Mouse (Mus musculus): Measurements from ENCODE around the gene Ssx2ip. TPM values are rescaled to one million over a fixed set of nuclear protein-coding genes. Genes with fewer than 3 reads are reported as not detected.
A peak's percentile ranks its signal among the peaks of the same experiment; 100 is the strongest.
"Not testable (repeated sequence)": the region's sequence is repeated elsewhere in the genome, so short reads cannot be mapped to it uniquely, and the experiment has no call there.

Gene Ssx2ip
- polyA plus RNA-seq, 1 experiment from 2014 or later: 18.9 TPM

DNA sequence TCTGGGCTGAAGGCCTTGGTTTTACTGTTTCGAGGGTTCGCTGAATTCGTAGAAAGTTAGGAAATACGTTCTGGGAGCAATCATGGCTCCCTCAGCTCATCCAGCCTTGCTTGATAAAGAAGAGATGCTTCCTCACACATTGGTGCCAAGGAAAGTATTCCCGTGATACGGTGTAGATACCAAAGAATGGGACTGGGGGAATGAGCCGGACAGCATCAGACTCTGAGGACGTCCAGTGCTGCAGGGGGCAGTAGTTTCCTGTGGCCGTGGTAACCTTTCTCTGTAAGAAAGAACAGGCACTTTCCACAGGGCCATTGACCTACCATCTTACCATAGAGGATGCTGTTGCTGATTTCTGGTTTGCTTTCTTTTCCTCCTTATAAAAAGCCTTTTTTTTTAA is 15.1 kb downstream of the Ssx2ip start:
- ATAC-seq (ENCODE audit: low FRiP score, low TSS enrichment) (no peak), DNase-seq (no peak)
- 90% methylated on average over 9 of the region's 9 CpGs for WGBS
- no peak overlapping the region for H3K9ac ChIP-seq (replicated peaks; ENCODE audit: low read length)
- H3K27ac ChIP-seq (replicated peaks; ENCODE audit: low read depth, low read length): no peak overlapping the region
- H3K9me3 ChIP-seq (ENCODE audit: control insufficient read depth, low read length): no peaks in the 10 kb centered on the region
- H3K4me1 ChIP-seq (ENCODE audit: control insufficient read depth, insufficient read depth, low read length): peaks cover 2% of the 10 kb centered on the region; the same call in 1 of the 2 replicates
- H3K4me2 ChIP-seq (ENCODE audit: low read length): no peak overlapping the region
- H3K36me3 ChIP-seq (ENCODE audit: control insufficient read depth, insufficient read depth, low read length): peaks cover 53% of the 10 kb centered on the region
- H3K27me3 ChIP-seq (ENCODE audit: control insufficient read depth, insufficient read depth, low read length): no peaks in the 10 kb centered on the region
- no peak overlapping the region for H3K4me3 ChIP-seq (replicated peaks; ENCODE audit: low read depth, low read length)

GRCm38 (mm10) chr3:146419992-146420537 is 15.6 kb downstream of the Ssx2ip start:
- WGBS: 95% methylated on average over 15 of the region's 15 CpGs
- Histone ChIP-seq H3K36me3 (ENCODE audit: control insufficient read depth, insufficient read depth, low read length) (peaks cover 50% of the 10 kb centered on the region), H3K9ac (replicated peaks; ENCODE audit: low read length) (no peak overlapping the region), H3K4me1 (ENCODE audit: control insufficient read depth, insufficient read depth, low read length) (peaks cover 3% of the 10 kb centered on the region; the same call in 1 of the 2 replicates), H3K4me3 (replicated peaks; ENCODE audit: low read depth, low read length) (no peak overlapping the region), H3K27me3 (ENCODE audit: control insufficient read depth, insufficient read depth, low read length) (no peaks in the 10 kb centered on the region), H3K9me3 (ENCODE audit: control insufficient read depth, low read length) (no peaks in the 10 kb centered on the region), H3K4me2 (ENCODE audit: low read length) (no peak overlapping the region), H3K27ac (replicated peaks; ENCODE audit: low read depth, low read length) (no peak overlapping the region)
- no peak for ATAC-seq (ENCODE audit: low FRiP score, low TSS enrichment)
- DNase-seq: no peak

DNA sequence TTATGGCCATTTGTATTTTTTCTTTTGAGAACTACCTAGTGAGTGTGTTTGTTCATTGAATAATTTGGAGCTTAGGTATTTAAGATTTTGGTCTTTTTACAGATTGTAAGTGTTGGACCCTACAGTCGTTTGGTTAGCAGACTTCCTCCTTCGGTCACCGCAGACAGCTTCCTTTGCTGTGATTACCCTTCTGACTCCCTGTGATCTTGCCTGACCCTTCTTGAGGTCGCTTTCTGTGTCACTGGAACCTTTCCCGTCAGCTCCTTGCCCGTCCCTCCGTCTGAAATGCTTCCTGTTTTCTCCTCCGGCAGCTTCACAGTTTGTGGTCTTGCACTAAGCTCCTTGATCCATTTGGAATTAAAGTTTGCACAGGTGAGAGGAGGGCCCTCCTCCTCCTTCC is 17.3 kb downstream of the Ssx2ip start:
- WGBS: 68% methylated on average over 8 of the region's 8 CpGs
- Histone ChIP-seq H3K4me1 (ENCODE audit: control insufficient read depth, insufficient read depth, low read length) (peaks cover 3% of the 10 kb centered on the region; the same call in 1 of the 2 replicates), H3K9ac (replicated peaks; ENCODE audit: low read length) (no peak overlapping the region), H3K9me3 (ENCODE audit: control insufficient read depth, low read length) (no peaks in the 10 kb centered on the region), H3K27me3 (ENCODE audit: control insufficient read depth, insufficient read depth, low read length) (no peaks in the 10 kb centered on the region), H3K27ac (replicated peaks; ENCODE audit: low read depth, low read length) (no peak overlapping the region), H3K4me3 (replicated peaks; ENCODE audit: low read depth, low read length) (no peak overlapping the region), H3K4me2 (ENCODE audit: low read length) (no peak overlapping the region), H3K36me3 (ENCODE audit: control insufficient read depth, insufficient read depth, low read length) (peaks cover 59% of the 10 kb centered on the region)
- DNase-seq: no peak
- no peak for ATAC-seq (ENCODE audit: low FRiP score, low TSS enrichment)

DNA sequence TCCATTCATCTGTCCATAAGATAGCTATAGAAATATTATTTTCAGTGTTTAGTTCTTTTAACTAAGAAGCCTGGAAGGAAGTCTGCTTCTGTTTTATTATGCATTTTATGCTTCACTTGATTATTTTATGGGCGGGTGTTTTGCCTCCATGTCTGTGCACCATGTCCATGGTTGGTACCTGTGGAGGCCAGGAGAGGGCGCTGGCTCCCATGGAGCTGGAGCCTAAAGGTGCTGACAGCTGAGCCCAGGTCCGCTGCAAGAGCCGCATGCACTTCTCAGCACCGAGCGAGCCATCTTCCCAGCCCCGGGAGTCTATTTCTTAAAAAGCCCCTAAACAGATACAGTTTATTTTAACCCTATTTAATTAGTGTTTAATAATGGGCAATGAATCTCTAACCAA is 19.3 kb downstream of the Ssx2ip start:
- no peaks in the 10 kb centered on the region for H3K9me3 ChIP-seq (ENCODE audit: control insufficient read depth, low read length)
- H3K4me2 ChIP-seq (ENCODE audit: low read length): no peak overlapping the region
- H3K27me3 ChIP-seq (ENCODE audit: control insufficient read depth, insufficient read depth, low read length): no peaks in the 10 kb centered on the region
- H3K9ac ChIP-seq (replicated peaks; ENCODE audit: low read length): no peak overlapping the region
- DNase-seq (peak; percentile 2), ATAC-seq (ENCODE audit: low FRiP score, low TSS enrichment) (no peak; the same call in 1 of the 2 replicates)
- no peak overlapping the region for H3K27ac ChIP-seq (replicated peaks; ENCODE audit: low read depth, low read length)
- no peak overlapping the region for H3K4me3 ChIP-seq (replicated peaks; ENCODE audit: low read depth, low read length)
- 82% methylated on average over 7 of the region's 7 CpGs for WGBS
- H3K4me1 ChIP-seq (ENCODE audit: control insufficient read depth, insufficient read depth, low read length): peaks cover 3% of the 10 kb centered on the region; the same call in 1 of the 2 replicates
- peaks cover 69% of the 10 kb centered on the region for H3K36me3 ChIP-seq (ENCODE audit: control insufficient read depth, insufficient read depth, low read length)

GRCm38 (mm10) chr3:146424306-146424900 is 20.0 kb downstream of the Ssx2ip start:
- 81% methylated on average over 7 of the region's 7 CpGs for WGBS
- Histone ChIP-seq H3K27me3 (ENCODE audit: control insufficient read depth, insufficient read depth, low read length) (no peaks in the 10 kb centered on the region), H3K4me1 (ENCODE audit: control insufficient read depth, insufficient read depth, low read length) (peaks cover 3% of the 10 kb centered on the region; the same call in 1 of the 2 replicates), H3K36me3 (ENCODE audit: control insufficient read depth, insufficient read depth, low read length) (peaks cover 69% of the 10 kb centered on the region), H3K9me3 (ENCODE audit: control insufficient read depth, low read length) (no peaks in the 10 kb centered on the region), H3K9ac (replicated peaks; ENCODE audit: low read length) (no peak overlapping the region), H3K4me3 (replicated peaks; ENCODE audit: low read depth, low read length) (no peak overlapping the region), H3K27ac (replicated peaks; ENCODE audit: low read depth, low read length) (no peak overlapping the region), H3K4me2 (ENCODE audit: low read length) (no peak overlapping the region)
- no peak; the same call in 1 of the 2 replicates for ATAC-seq (ENCODE audit: low FRiP score, low TSS enrichment)
- DNase-seq: peak; percentile 51

DNA sequence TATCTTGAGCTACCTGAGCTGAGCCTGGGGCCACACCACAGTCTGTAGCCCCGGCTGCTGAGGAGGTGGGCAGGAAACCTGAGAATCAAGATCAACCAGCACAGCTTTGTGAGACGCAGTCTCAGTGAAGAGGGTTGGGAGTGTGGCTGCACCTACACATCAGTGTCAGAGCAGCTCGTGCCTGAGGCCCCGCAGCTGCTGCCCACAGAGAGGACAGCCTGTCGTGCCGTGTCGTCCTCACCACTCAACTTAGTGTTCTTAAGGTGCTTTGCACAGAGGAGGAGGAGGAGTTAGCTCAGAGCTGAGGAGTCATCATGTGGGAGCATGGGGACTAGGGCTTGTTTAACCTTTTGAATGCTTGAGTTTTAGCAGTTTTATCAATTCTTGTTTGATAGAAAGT is 21.5 kb downstream of the Ssx2ip start:
- DNase-seq: no peak
- Histone ChIP-seq H3K9ac (replicated peaks; ENCODE audit: low read length) (no peak overlapping the region), H3K9me3 (ENCODE audit: control insufficient read depth, low read length) (no peaks in the 10 kb centered on the region), H3K4me2 (ENCODE audit: low read length) (no peak overlapping the region), H3K36me3 (ENCODE audit: control insufficient read depth, insufficient read depth, low read length) (peaks cover 68% of the 10 kb centered on the region), H3K27ac (replicated peaks; ENCODE audit: low read depth, low read length) (no peak overlapping the region), H3K4me1 (ENCODE audit: control insufficient read depth, insufficient read depth, low read length) (peaks cover 3% of the 10 kb centered on the region; the same call in 1 of the 2 replicates), H3K4me3 (replicated peaks; ENCODE audit: low read depth, low read length) (no peak overlapping the region), H3K27me3 (ENCODE audit: control insufficient read depth, insufficient read depth, low read length) (no peaks in the 10 kb centered on the region)
- WGBS: 72% methylated on average over 7 of the region's 7 CpGs
- ATAC-seq (ENCODE audit: low FRiP score, low TSS enrichment): no peak

GRCm38 (mm10) chr3:146426489-146426888 is 22.0 kb downstream of the Ssx2ip start:
- H3K9me3 ChIP-seq (ENCODE audit: control insufficient read depth, low read length): no peaks in the 10 kb centered on the region
- H3K4me2 ChIP-seq (ENCODE audit: low read length): no peak overlapping the region
- DNase-seq (peak; percentile 6), ATAC-seq (ENCODE audit: low FRiP score, low TSS enrichment) (no peak; the same call in 1 of the 2 replicates)
- peaks cover 3% of the 10 kb centered on the region; the same call in 1 of the 2 replicates for H3K4me1 ChIP-seq (ENCODE audit: control insufficient read depth, insufficient read depth, low read length)
- H3K9ac ChIP-seq (replicated peaks; ENCODE audit: low read length): no peak overlapping the region
- no peaks in the 10 kb centered on the region for H3K27me3 ChIP-seq (ENCODE audit: control insufficient read depth, insufficient read depth, low read length)
- H3K27ac ChIP-seq (replicated peaks; ENCODE audit: low read depth, low read length): no peak overlapping the region
- peaks cover 72% of the 10 kb centered on the region for H3K36me3 ChIP-seq (ENCODE audit: control insufficient read depth, insufficient read depth, low read length)
- 76% methylated on average over 8 of the region's 8 CpGs for WGBS
- no peak overlapping the region for H3K4me3 ChIP-seq (replicated peaks; ENCODE audit: low read depth, low read length)

- whole genome bisulfite sequencing: 93% methylated on average over 11 of the region's 11 CpGs
- not testable (repeated sequence) for ATAC-seq (ENCODE audit: low FRiP score, low TSS enrichment); H3K9me3 ChIP-seq (ENCODE audit: control insufficient read depth, low read length); DNase-seq; H3K4me3 ChIP-seq (replicated peaks; ENCODE audit: low read depth, low read length); H3K4me1 ChIP-seq (ENCODE audit: control insufficient read depth, insufficient read depth, low read length); H3K27ac ChIP-seq (replicated peaks; ENCODE audit: low read depth, low read length); H3K27me3 ChIP-seq (ENCODE audit: control insufficient read depth, insufficient read depth, low read length); H3K9ac ChIP-seq (replicated peaks; ENCODE audit: low read length); H3K4me2 ChIP-seq (ENCODE audit: low read length)
- H3K36me3 ChIP-seq (ENCODE audit: control insufficient read depth, insufficient read depth, low read length): peaks cover 85% of the 10 kb centered on the region
Measured at GRCm38 (mm10) chr3:146433063-146433462, 28.6 kb downstream of the Ssx2ip start.
